Mouse (Mus musculus) stomach, postnatal 0 days (tissue): ENCODE measurements at regions not wholly inside any gene's neighbourhood (a gene's known extent, or its start where the extent isn't known, plus 50 kb on each side); places are given as distances from the start of the nearest gene placed in this dataset.

ENCODE experiments used
- ATAC-seq: fragments of 200-750 bp; cut with Nextera tagmentation; 2 replicates; pipeline ENCODE4 v1.8.0; 2017; ENCODE audit not compliant: low FRiP score, low TSS enrichment
- DNase-seq: peaks from one replicate; pipeline ENCODE4 v3.0.0-alpha.2; 2016; ENCODE audit warnings: low spot score
- H3K27ac ChIP-seq: fragments of 300-500 bp; sonication (generic); replicated peaks from 2 replicates; pipeline ENCODE4 v1.5.1; 2014; ENCODE audit warnings: mild to moderate bottlenecking, control low read depth
- H3K27me3 ChIP-seq: fragments of 300-500 bp; sonication (generic); 2 replicates; pipeline ENCODE4 v1.6.1; 2014; ENCODE audit warnings: low read length; ENCODE audit not compliant: control insufficient read depth, insufficient read depth
- H3K36me3 ChIP-seq: fragments of 300-500 bp; sonication (generic); 2 replicates; pipeline ENCODE4 v1.6.1; 2014; ENCODE audit warnings: low read length, mixed read lengths; ENCODE audit not compliant: control insufficient read depth, insufficient read depth
- H3K4me1 ChIP-seq: fragments of 300-500 bp; sonication (generic); replicated peaks from 2 replicates; pipeline ENCODE4 v1.6.1; 2014; ENCODE audit warnings: antibody characterized with exemption; ENCODE audit not compliant: control insufficient read depth, insufficient read depth
- H3K4me2 ChIP-seq: fragments of 300-500 bp; sonication (generic); replicated peaks from 2 replicates; pipeline ENCODE4 v1.6.1; 2014; ENCODE audit warnings: low read depth, mild to moderate bottlenecking, control low read depth, moderate library complexity
- H3K4me3 ChIP-seq: fragments of 300-500 bp; sonication (generic); 2 replicates; pipeline ENCODE4 v1.5.1; 2014; ENCODE audit warnings: low read depth, low read length, control low read depth
- H3K9ac ChIP-seq: fragments of 300-500 bp; sonication (generic); 2 replicates; pipeline ENCODE4 v1.6.1; 2014; ENCODE audit warnings: mild to moderate bottlenecking, low read length, control low read depth, mixed read lengths
- H3K9me3 ChIP-seq: fragments of 300-500 bp; sonication (generic); 2 replicates; pipeline ENCODE4 v1.6.1; 2016; ENCODE audit warnings: low read length; ENCODE audit not compliant: control insufficient read depth
- CTCF ChIP-seq: IDR thresholded peaks from 2 replicates; pipeline ENCODE4 v1.5.1; 2016; ENCODE audit warnings: antibody characterized with exemption, low read depth, mild to moderate bottlenecking, moderate library complexity
- EP300 ChIP-seq: optimal IDR thresholded peaks from 2 replicates; pipeline ENCODE3; 2016; ENCODE audit warnings: antibody characterized with exemption
- WGBS: fragments of 180-500 bp; shearing (Covaris S2); extraction: QIAGEN DNeasy Blood & Tissue Kit; methylation state at CpG from one replicate; pipeline ENCODE4 v1.1.7; 2014; 5-methylcytosine and 5-hydroxymethylcytosine counted together

DNA sequence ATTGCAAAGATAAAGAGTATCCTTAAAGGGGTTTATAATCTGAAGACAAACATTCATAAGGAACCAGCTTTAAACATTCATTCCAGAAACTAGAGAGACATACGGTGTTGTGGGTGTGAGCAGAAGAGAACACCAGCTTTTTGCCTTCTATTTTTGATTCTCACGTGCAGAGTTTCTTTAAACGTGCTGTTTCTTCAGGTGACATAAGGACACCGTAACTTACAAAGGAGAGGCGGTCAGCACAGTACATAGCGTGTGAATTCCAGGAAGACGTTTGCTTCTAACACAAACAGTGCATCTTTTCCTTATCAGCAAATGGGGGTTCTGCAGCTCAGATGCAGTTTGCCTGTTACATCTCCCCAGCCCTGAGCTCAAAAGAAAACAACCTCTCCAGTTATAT is 138.6 kb upstream of the Gbe1 start:
- no peak for DNase-seq
- no peak overlapping the region for H3K4me3 ChIP-seq
- no peak for ATAC-seq
- no peak overlapping the region for H3K27ac ChIP-seq
- no peaks in the 10 kb centered on the region for H3K36me3 ChIP-seq
- no peaks in the 10 kb centered on the region for H3K27me3 ChIP-seq
- no peak for TF ChIP-seq CTCF
- TF ChIP-seq EP300 = no peak
- no peak overlapping the region for H3K9ac ChIP-seq
- H3K9me3 ChIP-seq = no peaks in the 10 kb centered on the region
- H3K4me2 ChIP-seq = no peak overlapping the region
- WGBS = 32% methylated on average over 7 of the region's 7 CpGs
- no peaks in the 10 kb centered on the region for H3K4me1 ChIP-seq

DNA sequence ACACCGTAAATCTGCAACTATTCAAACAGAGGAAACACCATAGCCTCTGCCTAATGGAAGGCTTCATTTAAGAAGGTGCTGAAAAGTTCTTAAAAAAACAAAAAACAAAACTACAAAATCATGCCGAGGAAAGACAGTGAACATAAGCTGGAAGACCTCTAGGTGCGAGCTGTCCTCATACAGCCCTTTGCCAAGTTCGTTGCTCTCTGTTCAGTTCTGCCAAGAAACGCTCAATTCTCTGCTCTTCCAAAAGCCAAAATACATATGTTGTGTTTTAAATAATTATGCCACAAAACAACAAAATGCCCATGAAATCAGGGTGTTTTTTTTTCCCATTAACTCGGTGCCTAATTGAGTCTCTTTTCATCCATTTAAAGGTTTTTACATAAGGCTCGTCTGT is 134.8 kb upstream of the Gbe1 start:
- 71% methylated on average over 7 of the region's 7 CpGs for WGBS
- DNase-seq (no peak), ATAC-seq (no peak)
- no peak overlapping the region for H3K4me3 ChIP-seq
- TF ChIP-seq EP300 = no peak
- TF ChIP-seq CTCF = no peak
- H3K9me3 ChIP-seq = no peaks in the 10 kb centered on the region
- H3K4me1 ChIP-seq = no peaks in the 10 kb centered on the region
- no peaks in the 10 kb centered on the region for H3K36me3 ChIP-seq
- no peak overlapping the region for H3K9ac ChIP-seq
- no peak overlapping the region for H3K4me2 ChIP-seq
- no peak overlapping the region for H3K27ac ChIP-seq
- H3K27me3 ChIP-seq = no peaks in the 10 kb centered on the region

DNA sequence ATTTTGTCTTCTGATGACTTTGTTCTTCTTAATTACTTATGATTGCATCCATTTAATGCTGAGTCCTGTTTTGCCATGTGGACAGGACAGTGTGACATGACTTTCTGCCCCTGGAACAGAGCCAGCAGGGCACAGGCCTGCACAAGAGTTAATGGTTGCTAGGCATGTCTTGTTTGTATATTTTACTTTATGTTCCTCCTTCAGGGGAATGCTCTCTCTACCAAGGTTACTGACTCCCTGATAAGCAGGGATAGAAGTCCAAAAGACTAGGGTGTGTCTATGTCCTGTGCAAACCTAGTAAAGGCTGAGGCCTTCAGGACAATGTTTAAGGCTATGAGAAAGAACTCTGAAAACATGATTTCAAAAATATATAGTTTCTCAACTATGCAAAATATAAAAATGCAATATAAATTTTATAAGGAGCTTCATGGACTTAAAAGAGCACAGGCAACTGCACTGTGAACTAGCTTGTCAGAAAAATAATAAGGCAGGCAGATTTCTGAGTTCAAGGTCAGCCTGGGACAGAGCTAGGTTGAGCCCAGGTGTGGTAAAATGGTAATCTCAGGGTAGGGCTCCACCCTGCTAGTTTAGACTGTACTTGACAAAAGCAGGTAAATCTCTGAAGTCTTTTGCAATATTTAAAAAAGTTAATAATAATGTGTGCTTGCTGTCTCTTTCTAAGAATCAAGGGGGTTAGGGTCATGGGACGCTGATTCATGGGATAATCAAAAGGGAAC is 99.7 kb upstream of the Gbe1 start:
- 46% methylated on average over 1 of the region's 1 CpGs for WGBS
- no peak for ATAC-seq
- Histone ChIP-seq H3K4me3 (no peak overlapping the region), H3K4me1 (no peaks in the 10 kb centered on the region), H3K9ac (no peak overlapping the region), H3K4me2 (no peak overlapping the region), H3K36me3 (no peaks in the 10 kb centered on the region), H3K27me3 (no peaks in the 10 kb centered on the region), H3K27ac (no peak overlapping the region), H3K9me3 (no peaks in the 10 kb centered on the region)
- DNase-seq = no peak
- no peak for TF ChIP-seq EP300
- no peak for TF ChIP-seq CTCF

DNA sequence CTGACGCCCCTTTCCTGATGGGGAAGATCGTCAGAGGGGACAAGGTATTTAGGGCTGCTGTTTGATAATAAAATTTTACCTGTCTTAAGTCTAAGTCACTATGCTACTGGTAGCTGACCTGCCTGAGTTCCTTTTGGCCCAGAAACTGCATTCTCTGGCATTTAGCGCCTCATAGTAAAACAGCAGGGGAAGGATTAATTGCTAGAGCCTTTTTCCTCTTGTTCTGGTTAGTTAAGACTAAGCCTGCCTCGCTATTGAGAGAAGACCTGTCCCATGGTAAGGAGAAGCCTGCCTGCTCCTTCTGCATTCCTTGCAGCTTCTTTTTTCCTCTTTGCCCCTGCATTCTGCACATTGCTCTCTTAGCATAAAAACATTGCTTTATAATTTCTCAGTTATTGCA is 98.9 kb upstream of the Gbe1 start:
- TF ChIP-seq CTCF = no peak
- no peak for TF ChIP-seq EP300
- H3K27ac ChIP-seq = no peak overlapping the region
- 14% methylated on average over 4 of the region's 4 CpGs for WGBS
- no peak for ATAC-seq
- no peak for DNase-seq
- H3K4me2 ChIP-seq = no peak overlapping the region
- H3K9ac ChIP-seq = no peak overlapping the region
- H3K4me1 ChIP-seq = no peaks in the 10 kb centered on the region
- H3K27me3 ChIP-seq = no peaks in the 10 kb centered on the region
- no peaks in the 10 kb centered on the region for H3K36me3 ChIP-seq
- H3K4me3 ChIP-seq = no peak overlapping the region
- H3K9me3 ChIP-seq = no peaks in the 10 kb centered on the region

DNA sequence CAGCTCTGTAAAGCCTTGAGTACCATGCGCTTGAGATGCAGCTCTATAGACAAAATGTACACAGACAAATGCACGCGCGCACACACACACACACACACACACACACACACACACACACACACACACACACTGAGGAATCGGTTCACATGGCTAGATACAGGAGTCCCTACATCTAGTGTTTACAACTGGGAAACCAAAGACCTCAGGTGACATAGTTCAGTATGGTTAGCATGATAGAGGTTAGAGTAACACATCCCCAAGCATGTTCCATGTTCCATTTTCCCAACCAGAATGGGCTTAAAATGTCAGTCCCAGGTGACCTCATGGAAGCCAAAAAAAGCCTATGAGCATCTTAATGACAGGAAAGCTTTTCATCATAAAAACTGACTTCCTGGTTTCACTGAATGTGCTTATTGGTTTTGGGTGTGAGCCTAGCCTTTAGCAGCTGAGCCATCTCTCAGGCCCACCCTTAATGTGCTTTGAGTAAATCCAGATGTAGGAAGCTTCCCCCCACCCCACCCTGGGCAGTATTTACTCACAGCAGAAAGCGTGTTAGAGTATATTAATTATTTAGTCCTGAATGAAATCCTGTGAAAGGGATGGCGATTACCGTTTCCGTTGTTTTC is 86.0 kb upstream of the Gbe1 start:
- no peak overlapping the region for H3K4me2 ChIP-seq
- H3K36me3 ChIP-seq = no peaks in the 10 kb centered on the region
- ATAC-seq (no peak), DNase-seq (no peak)
- H3K4me3 ChIP-seq = no peak overlapping the region
- TF ChIP-seq EP300 = no peak
- no peak for TF ChIP-seq CTCF
- H3K9me3 ChIP-seq = no peaks in the 10 kb centered on the region
- 77% methylated on average over 9 of the region's 9 CpGs for WGBS
- H3K4me1 ChIP-seq = no peaks in the 10 kb centered on the region
- no peaks in the 10 kb centered on the region for H3K27me3 ChIP-seq
- H3K9ac ChIP-seq = no peak overlapping the region
- no peak overlapping the region for H3K27ac ChIP-seq

DNA sequence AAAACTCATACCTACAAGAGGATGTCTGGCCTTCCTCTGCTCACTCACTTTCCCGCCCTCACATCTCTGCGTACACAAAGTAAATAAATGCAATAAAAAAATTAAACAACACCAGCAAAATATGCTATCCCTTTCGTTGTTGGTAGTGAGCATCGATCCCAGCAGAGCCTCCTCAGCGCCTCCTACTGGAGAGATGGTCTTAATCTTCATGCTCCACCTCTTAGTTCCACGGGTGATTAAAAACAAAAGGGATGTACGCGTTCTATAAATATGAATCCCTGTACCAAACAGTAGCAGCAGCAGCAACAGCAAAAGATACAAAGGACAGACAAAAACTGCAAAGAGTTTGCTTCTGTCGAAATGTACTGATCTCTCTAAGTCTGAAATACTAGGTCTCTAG is 81.0 kb upstream of the Gbe1 start:
- no peak for DNase-seq
- Histone ChIP-seq H3K4me1 (no peaks in the 10 kb centered on the region), H3K36me3 (no peaks in the 10 kb centered on the region), H3K4me2 (no peak overlapping the region), H3K4me3 (no peak overlapping the region), H3K27me3 (no peaks in the 10 kb centered on the region), H3K9me3 (no peaks in the 10 kb centered on the region), H3K27ac (no peak overlapping the region), H3K9ac (no peak overlapping the region)
- ATAC-seq = no peak
- WGBS = 85% methylated on average over 9 of the region's 9 CpGs
- TF ChIP-seq EP300 = no peak
- peak; percentile 31 for TF ChIP-seq CTCF
